14 mouse cellular contexts compared by ENCODE assay signal in genomic region chr17:57347017-57347416, GRCm38 (mm10). TPM values are rescaled to one million over a fixed set of nuclear protein-coding genes. Genes with fewer than 3 reads are reported as not detected.
DNase-seq lines count a peak whose midpoint lies in the region; ATAC-seq and TF ChIP-seq lines count a peak whose summit lies in the region.
"Had no signal": no experiment of that assay in that cellular context is flagged by ENCODE, and none has a peak within 500 bp of the region (broad histone marks: within the 10 kb centered on the region; RNA-seq: fewer than 3 reads in every experiment).

No protein-coding gene starts in this region.

- H3K4me1 ChIP-seq in liver, embryonic 15.5 days (replicated peaks): no peaks in the 10 kb centered on the region; the same call in 1 of the 2 replicates
- H3K4me1 ChIP-seq in small intestine, adult 2 months (ENCODE audit: control insufficient read depth, insufficient read depth, insufficient read length, low read length): no peaks in the 10 kb centered on the region
- H3K4me1 ChIP-seq: neural tube, embryonic 12.5 days had no signal

- TF ChIP-seq POLR2A in small intestine, adult 2 months (IDR thresholded peaks at IDR 0.05; ENCODE audit: low read depth, low read length): no peak

- H3K27me3 ChIP-seq in liver, embryonic 15.5 days: no peaks in the 10 kb centered on the region
- H3K27me3 ChIP-seq in small intestine, adult 2 months (ENCODE audit: control insufficient read depth, insufficient read depth, low read length): no peaks in the 10 kb centered on the region
- H3K27me3 ChIP-seq: neural tube, embryonic 12.5 days had no signal

- ATAC-seq in liver, embryonic 15.5 days (ENCODE audit: insufficient read depth): peak; percentile 56

- no peaks in the 10 kb centered on the region for H3K36me3 ChIP-seq in liver, embryonic 15.5 days (replicated peaks)
- H3K36me3 ChIP-seq in small intestine, adult 2 months (ENCODE audit: control insufficient read depth, insufficient read depth, low read length): no peaks in the 10 kb centered on the region
- H3K36me3 ChIP-seq: neural tube, embryonic 12.5 days had no signal

- no peaks in the 10 kb centered on the region for H3K9me3 ChIP-seq in liver, embryonic 15.5 days (replicated peaks)
- H3K9me3 ChIP-seq: neural tube, embryonic 12.5 days had no signal

- no peak for TF ChIP-seq CTCF in small intestine, adult 2 months (IDR thresholded peaks at IDR 0.05; ENCODE audit: extremely low read depth, insufficient read length, insufficient replicate concordance, low read depth, low read length)

- H3K9ac ChIP-seq in liver, embryonic 15.5 days: no peak overlapping the region
- H3K9ac ChIP-seq: neural tube, embryonic 12.5 days had no signal

- 0 out of 2 replicates have a peak overlapping the region, but pooled peaks have one; percentile 51 for H3K27ac ChIP-seq in liver, embryonic 15.5 days (replicated peaks)
- H3K27ac ChIP-seq in small intestine, adult 2 months (ENCODE audit: insufficient read depth, low read depth, low read length): peak overlapping the region; percentile 41; the same call in 1 of the 2 replicates
- H3K27ac ChIP-seq: layer of hippocampus, adult 2 months; neural tube, embryonic 12.5 days had no signal

- no peak overlapping the region for H3K4me2 ChIP-seq in liver, embryonic 15.5 days
- H3K4me2 ChIP-seq: neural tube, embryonic 12.5 days had no signal

- peak; percentile 96 for DNase-seq in heart, adult 11 months
- no peak for DNase-seq in heart, postnatal 25 days (ENCODE audit: low spot score)
- DNase-seq in spleen, adult 12 weeks (ENCODE audit: low spot score): peak; percentile 25
- DNase-seq in spleen, adult 18-20 months: no peak
- no peak for DNase-seq in heart, postnatal 4 days
- no peak for DNase-seq in cerebellum, adult 18-20 months
- DNase-seq: heart, postnatal 14 days; kidney, adult 11 months; right cerebral cortex, adult 18-20 months had no signal

- 14% methylated on average over 6 of the region's 6 CpGs for WGBS in liver, embryonic 15.5 days (ENCODE audit: insufficient replicate concordance)
- WGBS in small intestine, adult 2 months: 47% methylated on average over 6 of the region's 6 CpGs

- intact Hi-C loops in heart, postnatal 25 days (cut with DNase I): no loop called here

- no peak overlapping the region for H3K4me3 ChIP-seq in liver, embryonic 15.5 days (replicated peaks)
- H3K4me3 ChIP-seq in small intestine, adult 2 months (ENCODE audit: low read depth, low read length): no peak overlapping the region
- H3K4me3 ChIP-seq: erythroblast, embryonic 14.5 days; layer of hippocampus, adult 2 months; neural tube, embryonic 12.5 days had no signal

RNA-seq across cellular contexts. Expression of gene Adgre1, which starts 11.5 kb away (rescaled TPM):
- total RNA-seq in heart, postnatal 25 days (2021): 10 to 100 TPM in 1 of 2 experiments, 1 to 10 TPM in 1; 8.7 to 10.1 TPM
- 25.1 and 25.8 TPM in 2 replicates for polyA plus RNA-seq in liver, embryonic 15.5 days (2015; fragmentation: Nextera tagmentation; extraction: Ambion mirVana)
- 2.4 and 4.1 TPM in 2 replicates for polyA plus RNA-seq in small intestine, adult 2 months (2012; rRNA removed)
- total RNA-seq in heart, postnatal 4 days (2021): 1 to 10 TPM; 3.9 to 4.0 TPM

Comparison
In these comparisons a context has a peak if more than half of its experiments do, and no peak if none do; other contexts are left out.
1. DNase-seq: peak in heart, adult 11 months (single experiment) and spleen, adult 12 weeks (single experiment); none in heart, postnatal 25 days (single experiment), spleen, adult 18-20 months (0 of 2), heart, postnatal 4 days (single experiment) and cerebellum, adult 18-20 months (0 of 2).